Mouse (Mus musculus): Measurements from ENCODE around the gene Msrb2. TPM values are rescaled to one million over a fixed set of nuclear protein-coding genes. Genes with fewer than 3 reads are reported as not detected.
A peak's percentile ranks its signal among the peaks of the same experiment; 100 is the strongest.

Gene Msrb2
- total RNA-seq (2015) (8.8 and 15.1 TPM in 2 replicates), total RNA-seq (2017) (7.0 and 13.2 TPM in 2 replicates)

GRCm38 (mm10) chr2:19371390-19372158 is at the start of gene Msrb2:
TSS of gene Msrb2 (plus strand) at chr2:19371440.
- peak; percentile 90 for ATAC-seq (ENCODE audit: poor library complexity, severe bottlenecking)

- no peak for ATAC-seq (ENCODE audit: poor library complexity, severe bottlenecking)
Observed at GRCm38 (mm10) chr2:19322448-19322847, 48.8 kb upstream of the Msrb2 start.

- no peak for ATAC-seq (ENCODE audit: poor library complexity, severe bottlenecking)
Observed at GRCm38 (mm10) chr2:19326376-19326775, 44.9 kb upstream of the Msrb2 start.

GRCm38 (mm10) chr2:19327811-19328210 is 43.4 kb upstream of the Msrb2 start:
- no peak for ATAC-seq (ENCODE audit: poor library complexity, severe bottlenecking)

GRCm38 (mm10) chr2:19343901-19344635 is 27.2 kb upstream of the Msrb2 start:
- peak; percentile 77 for ATAC-seq (ENCODE audit: poor library complexity, severe bottlenecking)

GRCm38 (mm10) chr2:19344636-19345413 is 26.4 kb upstream of the Msrb2 start:
- ATAC-seq (ENCODE audit: poor library complexity, severe bottlenecking): peak; percentile 89

GRCm38 (mm10) chr2:19345414-19345964 is 25.8 kb upstream of the Msrb2 start:
- no peak for ATAC-seq (ENCODE audit: poor library complexity, severe bottlenecking)

- no peak for ATAC-seq (ENCODE audit: poor library complexity, severe bottlenecking)
Observed at GRCm38 (mm10) chr2:19348454-19348853, 22.8 kb upstream of the Msrb2 start.

- no peak for ATAC-seq (ENCODE audit: poor library complexity, severe bottlenecking)
Observed at GRCm38 (mm10) chr2:19350167-19350566, 21.1 kb upstream of the Msrb2 start.

- ATAC-seq (ENCODE audit: poor library complexity, severe bottlenecking): peak; percentile 96
Observed at GRCm38 (mm10) chr2:19351615-19352253, 19.5 kb upstream of the Msrb2 start.

- no peak for ATAC-seq (ENCODE audit: poor library complexity, severe bottlenecking)
Observed at GRCm38 (mm10) chr2:19353158-19353557, 18.1 kb upstream of the Msrb2 start.

GRCm38 (mm10) chr2:19362880-19363279 is 8.4 kb upstream of the Msrb2 start:
- no peak for ATAC-seq (ENCODE audit: poor library complexity, severe bottlenecking)

GRCm38 (mm10) chr2:19366426-19366825 is 4.8 kb upstream of the Msrb2 start:
- no peak for ATAC-seq (ENCODE audit: poor library complexity, severe bottlenecking)

- ATAC-seq (ENCODE audit: poor library complexity, severe bottlenecking): no peak
Observed at GRCm38 (mm10) chr2:19367114-19367513, 4.1 kb upstream of the Msrb2 start.

GRCm38 (mm10) chr2:19373695-19374094 is 2.5 kb downstream of the Msrb2 start:
- no peak for ATAC-seq (ENCODE audit: poor library complexity, severe bottlenecking)

- ATAC-seq (ENCODE audit: poor library complexity, severe bottlenecking): no peak
Observed at GRCm38 (mm10) chr2:19380446-19380950, 9.3 kb downstream of the Msrb2 start.

- ATAC-seq (ENCODE audit: poor library complexity, severe bottlenecking): no peak
Observed at GRCm38 (mm10) chr2:19380986-19381385, 9.7 kb downstream of the Msrb2 start.

GRCm38 (mm10) chr2:19382206-19382605 is 11.0 kb downstream of the Msrb2 start:
- no peak for ATAC-seq (ENCODE audit: poor library complexity, severe bottlenecking)

GRCm38 (mm10) chr2:19383006-19383405 is 11.8 kb downstream of the Msrb2 start:
- ATAC-seq (ENCODE audit: poor library complexity, severe bottlenecking): no peak

- peak; percentile 28 for ATAC-seq (ENCODE audit: poor library complexity, severe bottlenecking)
Observed at GRCm38 (mm10) chr2:19385772-19386171, 14.5 kb downstream of the Msrb2 start.

All from megakaryocyte, adult 5-6 weeks (primary cell).